Mouse (Mus musculus): ENCODE results near the gene Poc1a. TPM values are rescaled to one million over a fixed set of nuclear protein-coding genes. Genes with fewer than 3 reads are reported as not detected.

The Poc1a gene
- 11.8 and 12.1 TPM in 2 replicates for polyA plus RNA-seq (2014; fragmentation: Nextera tagmentation; extraction: Ambion mirVana)

DNA sequence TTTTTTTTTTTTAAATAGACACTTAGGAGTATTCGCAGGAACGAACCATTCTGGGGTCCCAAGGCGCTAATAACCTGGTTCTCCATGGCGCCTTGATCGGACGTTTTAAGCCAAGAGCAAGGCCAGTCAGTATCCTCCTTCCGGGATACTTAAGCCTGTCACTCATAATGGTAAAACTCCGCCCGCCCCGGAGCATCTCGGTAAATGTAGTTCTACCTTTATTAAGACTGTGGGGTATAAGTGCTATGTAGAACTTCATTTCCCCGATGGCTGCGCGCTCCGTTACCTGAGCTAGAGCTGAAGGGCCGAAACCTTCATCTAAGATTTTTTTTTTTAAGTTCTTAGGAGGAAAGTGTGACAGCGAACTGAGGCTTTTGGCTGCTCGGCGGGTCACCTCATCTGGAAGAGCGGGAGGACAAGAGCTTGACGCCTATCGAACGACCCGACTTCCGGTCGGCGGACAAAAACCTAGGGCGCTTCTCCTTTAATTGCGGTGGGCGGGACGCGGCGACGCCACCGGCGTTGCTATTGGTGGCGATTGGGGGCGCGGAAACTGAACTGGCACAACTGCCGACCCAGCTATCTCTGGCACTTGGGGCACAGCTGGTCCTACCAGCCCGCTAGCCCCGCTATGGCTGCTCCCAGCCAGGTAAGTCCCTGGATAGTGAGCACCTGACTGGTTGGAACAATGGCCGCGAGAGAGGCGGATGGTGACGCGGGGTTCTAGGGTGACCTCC is at the start of gene Poc1a:
Poc1a (plus strand) TSS at position 254 of the 737 bp plus-strand sequence.
- H3K9ac ChIP-seq (ENCODE audit: low read length) = peak within 1 kb of the TSS; percentile 64
- H3K36me3 ChIP-seq (ENCODE audit: control insufficient read depth, insufficient read depth, low read length) = peaks cover 7% of the 10 kb centered on the region; the same call in 1 of the 2 replicates
- H3K27me3 ChIP-seq (replicated peaks; ENCODE audit: control insufficient read depth, insufficient read depth, low read length) = no peaks in the 10 kb centered on the region
- peak within 1 kb of the TSS; percentile 49 for H3K4me3 ChIP-seq (ENCODE audit: low read depth, low read length)
- under 1% methylated on average over 47 of the region's 47 CpGs for WGBS
- ATAC-seq (peak; percentile 99), DNase-seq (ENCODE audit: low spot score) (peak; percentile 98)
- H3K4me2 ChIP-seq (ENCODE audit: low read length) = peak within 1 kb of the TSS; percentile 85
- H3K27ac ChIP-seq (ENCODE audit: low read depth, low read length) = no peak within 1 kb of the TSS
- H3K9me3 ChIP-seq (replicated peaks; ENCODE audit: control insufficient read depth, low read length) = no peaks in the 10 kb centered on the region
- H3K4me1 ChIP-seq (ENCODE audit: control insufficient read depth, insufficient read depth, low read length) = peaks cover 10% of the 10 kb centered on the region; the same call in 1 of the 2 replicates

DNA sequence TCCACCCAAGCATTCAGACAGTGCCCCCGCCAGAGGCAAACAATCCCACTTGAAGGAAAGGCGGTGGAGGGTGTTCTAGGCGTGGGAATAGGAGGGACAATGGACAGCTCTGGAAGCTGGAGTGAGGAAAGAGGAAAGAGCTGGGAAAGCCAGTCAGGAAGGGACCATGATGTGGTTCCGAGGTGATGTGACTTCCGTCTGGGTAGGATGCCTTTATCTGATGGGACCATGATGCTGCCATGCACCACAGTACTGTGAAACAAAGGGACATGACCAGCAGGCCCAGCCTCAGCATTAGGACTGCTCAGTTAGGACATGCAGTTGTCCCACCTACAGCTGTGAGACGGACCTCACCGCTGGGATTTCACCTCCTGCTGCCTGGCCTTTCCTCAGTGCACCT is 49.6 kb upstream of the Poc1a start:
- no peak overlapping the region for H3K27ac ChIP-seq (ENCODE audit: low read depth, low read length)
- H3K36me3 ChIP-seq (ENCODE audit: control insufficient read depth, insufficient read depth, low read length) = peaks cover 37% of the 10 kb centered on the region
- H3K4me2 ChIP-seq (ENCODE audit: low read length) = no peak overlapping the region
- no peak overlapping the region for H3K4me3 ChIP-seq (ENCODE audit: low read depth, low read length)
- 82% methylated on average over 7 of the region's 7 CpGs for WGBS
- H3K9ac ChIP-seq (ENCODE audit: low read length) = no peak overlapping the region
- H3K9me3 ChIP-seq (replicated peaks; ENCODE audit: control insufficient read depth, low read length) = no peaks in the 10 kb centered on the region
- DNase-seq (ENCODE audit: low spot score) (no peak), ATAC-seq (no peak)
- no peaks in the 10 kb centered on the region for H3K27me3 ChIP-seq (replicated peaks; ENCODE audit: control insufficient read depth, insufficient read depth, low read length)
- no peaks in the 10 kb centered on the region for H3K4me1 ChIP-seq (ENCODE audit: control insufficient read depth, insufficient read depth, low read length)

- DNase-seq (ENCODE audit: low spot score) (no peak), ATAC-seq (no peak)
- no peak overlapping the region for H3K4me3 ChIP-seq (ENCODE audit: low read depth, low read length)
- no peak overlapping the region for H3K9ac ChIP-seq (ENCODE audit: low read length)
- no peak overlapping the region for H3K27ac ChIP-seq (ENCODE audit: low read depth, low read length)
- peaks cover 43% of the 10 kb centered on the region for H3K36me3 ChIP-seq (ENCODE audit: control insufficient read depth, insufficient read depth, low read length)
- H3K27me3 ChIP-seq (replicated peaks; ENCODE audit: control insufficient read depth, insufficient read depth, low read length) = no peaks in the 10 kb centered on the region
- no peaks in the 10 kb centered on the region for H3K9me3 ChIP-seq (replicated peaks; ENCODE audit: control insufficient read depth, low read length)
- WGBS = 87% methylated on average over 4 of the region's 4 CpGs
- no peak overlapping the region for H3K4me2 ChIP-seq (ENCODE audit: low read length)
- no peaks in the 10 kb centered on the region for H3K4me1 ChIP-seq (ENCODE audit: control insufficient read depth, insufficient read depth, low read length)
These were observed 49.0 kb upstream of the Poc1a start for GRCm38 (mm10) chr9:106231816-106232215.

- no peak overlapping the region for H3K27ac ChIP-seq (ENCODE audit: low read depth, low read length)
- H3K9ac ChIP-seq (ENCODE audit: low read length) = no peak overlapping the region
- H3K27me3 ChIP-seq (replicated peaks; ENCODE audit: control insufficient read depth, insufficient read depth, low read length) = no peaks in the 10 kb centered on the region
- 90% methylated on average over 3 of the region's 3 CpGs for WGBS
- H3K9me3 ChIP-seq (replicated peaks; ENCODE audit: control insufficient read depth, low read length) = no peaks in the 10 kb centered on the region
- DNase-seq (ENCODE audit: low spot score) (no peak), ATAC-seq (no peak)
- H3K4me2 ChIP-seq (ENCODE audit: low read length) = no peak overlapping the region
- peaks cover 54% of the 10 kb centered on the region for H3K36me3 ChIP-seq (ENCODE audit: control insufficient read depth, insufficient read depth, low read length)
- H3K4me1 ChIP-seq (ENCODE audit: control insufficient read depth, insufficient read depth, low read length) = no peaks in the 10 kb centered on the region
- H3K4me3 ChIP-seq (ENCODE audit: low read depth, low read length) = no peak overlapping the region
These were observed 47.9 kb upstream of the Poc1a start for GRCm38 (mm10) chr9:106232956-106233355.

DNA sequence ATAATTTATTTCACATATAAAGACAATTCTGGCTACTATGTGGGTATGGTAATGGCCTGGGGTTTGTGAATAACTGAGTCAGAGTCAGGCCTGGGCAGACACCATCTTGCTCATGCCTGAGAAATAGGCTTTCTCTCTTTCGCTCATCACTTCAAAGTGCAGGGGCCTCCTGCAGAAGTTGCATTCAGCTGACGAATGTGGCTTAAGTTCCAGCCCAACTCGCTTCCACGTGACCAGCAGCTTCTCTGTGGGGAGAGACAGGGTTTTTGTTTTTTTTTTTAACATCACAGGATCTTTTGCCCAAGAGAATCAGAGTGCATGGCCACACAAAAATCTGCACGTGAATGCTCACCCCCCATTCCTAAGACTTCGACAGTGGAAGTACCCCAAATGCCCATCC is 46.9 kb upstream of the Poc1a start:
- DNase-seq (ENCODE audit: low spot score) = no peak

GRCm38 (mm10) chr9:106235194-106235830 is 45.5 kb upstream of the Poc1a start:
- 93% methylated on average over 23 of the region's 23 CpGs for WGBS
- no peaks in the 10 kb centered on the region for H3K9me3 ChIP-seq (replicated peaks; ENCODE audit: control insufficient read depth, low read length)
- H3K9ac ChIP-seq (ENCODE audit: low read length) = no peak overlapping the region
- H3K27ac ChIP-seq (ENCODE audit: low read depth, low read length) = no peak overlapping the region
- H3K4me1 ChIP-seq (ENCODE audit: control insufficient read depth, insufficient read depth, low read length) = no peaks in the 10 kb centered on the region
- no peak for ATAC-seq
- H3K27me3 ChIP-seq (replicated peaks; ENCODE audit: control insufficient read depth, insufficient read depth, low read length) = no peaks in the 10 kb centered on the region
- no peak overlapping the region for H3K4me2 ChIP-seq (ENCODE audit: low read length)
- peaks cover 77% of the 10 kb centered on the region for H3K36me3 ChIP-seq (ENCODE audit: control insufficient read depth, insufficient read depth, low read length)
- no peak overlapping the region for H3K4me3 ChIP-seq (ENCODE audit: low read depth, low read length)
- no peak for DNase-seq (ENCODE audit: low spot score)

More for the DNA sequence above, 46.9 kb upstream of the Poc1a start:
- no peaks in the 10 kb centered on the region for H3K9me3 ChIP-seq (replicated peaks; ENCODE audit: control insufficient read depth, low read length)
- H3K4me1 ChIP-seq (ENCODE audit: control insufficient read depth, insufficient read depth, low read length) = no peaks in the 10 kb centered on the region
- H3K27me3 ChIP-seq (replicated peaks; ENCODE audit: control insufficient read depth, insufficient read depth, low read length) = no peaks in the 10 kb centered on the region
- no peak overlapping the region for H3K4me2 ChIP-seq (ENCODE audit: low read length)
- no peak overlapping the region for H3K4me3 ChIP-seq (ENCODE audit: low read depth, low read length)
- H3K9ac ChIP-seq (ENCODE audit: low read length) = no peak overlapping the region
- 81% methylated on average over 6 of the region's 6 CpGs for WGBS
- ATAC-seq = no peak
- H3K27ac ChIP-seq (ENCODE audit: low read depth, low read length) = no peak overlapping the region
- H3K36me3 ChIP-seq (ENCODE audit: control insufficient read depth, insufficient read depth, low read length) = peaks cover 64% of the 10 kb centered on the region

DNA sequence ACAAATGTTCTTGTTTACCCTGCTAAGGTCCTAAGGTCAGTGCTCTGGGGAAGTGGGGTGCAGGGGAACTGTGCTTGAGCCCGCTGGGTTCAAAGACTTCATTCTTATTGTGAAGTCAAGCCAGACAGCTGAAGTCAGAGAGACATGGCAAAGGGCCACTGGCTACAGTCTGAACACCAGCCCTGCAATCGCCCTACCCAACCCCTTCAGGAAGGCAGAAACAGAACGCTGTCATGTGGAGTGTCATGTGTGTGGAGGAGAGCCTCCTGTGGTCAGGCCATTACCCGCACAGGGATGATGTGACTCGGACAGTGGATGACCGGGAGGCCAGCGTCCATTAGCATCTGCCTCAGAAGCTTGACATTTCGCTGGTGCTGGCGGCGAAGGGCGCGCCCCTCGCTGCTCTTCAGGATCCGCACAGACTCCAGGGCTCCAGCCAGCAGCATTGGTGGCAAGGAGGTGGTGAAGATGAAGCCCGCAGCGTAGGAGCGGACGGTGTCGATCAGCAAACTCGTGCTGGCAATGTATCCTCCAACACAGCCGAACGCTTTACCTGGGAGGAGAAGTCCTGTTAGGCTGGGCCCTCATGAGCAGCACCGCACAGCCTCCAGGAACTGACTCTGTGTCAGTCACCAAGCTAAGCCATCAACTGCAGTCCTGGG is 44.6 kb upstream of the Poc1a start:
- Histone ChIP-seq H3K27me3 (replicated peaks; ENCODE audit: control insufficient read depth, insufficient read depth, low read length) (no peaks in the 10 kb centered on the region), H3K9me3 (replicated peaks; ENCODE audit: control insufficient read depth, low read length) (no peaks in the 10 kb centered on the region), H3K4me2 (ENCODE audit: low read length) (no peak overlapping the region), H3K9ac (ENCODE audit: low read length) (no peak overlapping the region), H3K4me3 (ENCODE audit: low read depth, low read length) (no peak overlapping the region), H3K36me3 (ENCODE audit: control insufficient read depth, insufficient read depth, low read length) (peaks cover 85% of the 10 kb centered on the region), H3K27ac (ENCODE audit: low read depth, low read length) (no peak overlapping the region), H3K4me1 (ENCODE audit: control insufficient read depth, insufficient read depth, low read length) (no peaks in the 10 kb centered on the region)
- DNase-seq (ENCODE audit: low spot score) = no peak
- WGBS = 93% methylated on average over 23 of the region's 23 CpGs
- ATAC-seq = no peak

GRCm38 (mm10) chr9:106236818-106237211 is 44.0 kb upstream of the Poc1a start:
- ATAC-seq = no peak
- WGBS = 79% methylated on average over 3 of the region's 3 CpGs
- peaks cover 91% of the 10 kb centered on the region for H3K36me3 ChIP-seq (ENCODE audit: control insufficient read depth, insufficient read depth, low read length)
- H3K9ac ChIP-seq (ENCODE audit: low read length) = no peak overlapping the region
- H3K4me2 ChIP-seq (ENCODE audit: low read length) = no peak overlapping the region
- DNase-seq (ENCODE audit: low spot score) = no peak
- H3K4me1 ChIP-seq (ENCODE audit: control insufficient read depth, insufficient read depth, low read length) = no peaks in the 10 kb centered on the region
- H3K4me3 ChIP-seq (ENCODE audit: low read depth, low read length) = no peak overlapping the region
- no peaks in the 10 kb centered on the region for H3K27me3 ChIP-seq (replicated peaks; ENCODE audit: control insufficient read depth, insufficient read depth, low read length)
- H3K9me3 ChIP-seq (replicated peaks; ENCODE audit: control insufficient read depth, low read length) = no peaks in the 10 kb centered on the region
- H3K27ac ChIP-seq (ENCODE audit: low read depth, low read length) = no peak overlapping the region

DNA sequence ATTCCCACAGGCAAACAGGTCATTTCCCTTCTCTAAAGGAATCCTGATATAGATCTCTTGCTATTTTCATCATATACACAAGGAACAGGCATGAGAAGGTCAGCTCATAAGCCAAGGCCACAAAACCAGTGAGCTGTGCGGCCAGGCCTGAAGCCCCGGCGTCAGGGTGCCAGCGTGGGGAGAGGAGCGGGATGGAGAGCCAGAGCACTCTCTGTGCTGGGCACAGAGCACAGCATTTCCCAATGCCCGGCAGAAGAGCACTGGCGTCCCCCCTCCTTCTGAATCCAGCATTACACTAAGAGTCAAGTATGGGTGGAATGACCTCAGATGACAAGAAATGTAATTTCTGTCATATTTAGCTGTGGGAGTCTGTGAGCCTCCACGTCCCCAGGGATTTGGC is 43.5 kb upstream of the Poc1a start:
- no peaks in the 10 kb centered on the region for H3K4me1 ChIP-seq (ENCODE audit: control insufficient read depth, insufficient read depth, low read length)
- H3K4me3 ChIP-seq (ENCODE audit: low read depth, low read length) = no peak overlapping the region
- no peak overlapping the region for H3K9ac ChIP-seq (ENCODE audit: low read length)
- no peak overlapping the region for H3K4me2 ChIP-seq (ENCODE audit: low read length)
- no peak overlapping the region for H3K27ac ChIP-seq (ENCODE audit: low read depth, low read length)
- no peaks in the 10 kb centered on the region for H3K9me3 ChIP-seq (replicated peaks; ENCODE audit: control insufficient read depth, low read length)
- no peak for ATAC-seq
- H3K36me3 ChIP-seq (ENCODE audit: control insufficient read depth, insufficient read depth, low read length) = peaks cover 95% of the 10 kb centered on the region
- no peaks in the 10 kb centered on the region for H3K27me3 ChIP-seq (replicated peaks; ENCODE audit: control insufficient read depth, insufficient read depth, low read length)
- no peak for DNase-seq (ENCODE audit: low spot score)
- 91% methylated on average over 8 of the region's 8 CpGs for WGBS

All from forebrain, embryonic 14.5 days (tissue).